Mouse (Mus musculus) cerebellum, postnatal 10 days (tissue): ENCODE measurements at regions not wholly inside any gene's neighbourhood (a gene's known extent, or its start where the extent isn't known, plus 50 kb on each side); places are given as distances from the start of the nearest gene placed in this dataset.

ENCODE experiments used
- DNase-seq, 2 experiments: peaks; one replicate each; pipeline ENCODE4 v3.0.0; 2021; ENCODE audit warnings: mixed read lengths in 2 of 2

GRCm38 (mm10) chr9:113486494-113487081 lies 221.5 kb downstream of the Pdcd6ip start:
- peak in 1 of 2 experiments; percentile 13 for DNase-seq

- DNase-seq = no peak
Measured at GRCm38 (mm10) chr9:113479897-113480296, 228.2 kb downstream of the Pdcd6ip start.

GRCm38 (mm10) chr9:113478761-113479265 lies 229.2 kb downstream of the Pdcd6ip start:
- DNase-seq = peak; percentile 13 to 36

- no peak for DNase-seq
Measured at GRCm38 (mm10) chr9:113471781-113472180, 236.3 kb downstream of the Pdcd6ip start.

GRCm38 (mm10) chr9:113462888-113463287 lies 245.2 kb downstream of the Pdcd6ip start:
- no peak for DNase-seq

- DNase-seq = no peak
Measured at GRCm38 (mm10) chr9:113462267-113462887, 245.7 kb downstream of the Pdcd6ip start.

GRCm38 (mm10) chr9:113459885-113460284 lies 248.2 kb downstream of the Pdcd6ip start:
- DNase-seq = no peak

GRCm38 (mm10) chr9:113459221-113459620 lies 248.8 kb downstream of the Pdcd6ip start:
- no peak for DNase-seq

GRCm38 (mm10) chr9:113458741-113459154 lies 249.3 kb downstream of the Pdcd6ip start:
- no peak for DNase-seq

- no peak for DNase-seq
Measured at GRCm38 (mm10) chr9:113457169-113457850, 250.7 kb downstream of the Pdcd6ip start.

GRCm38 (mm10) chr9:113455577-113455976 lies 252.5 kb downstream of the Pdcd6ip start:
- DNase-seq = no peak

- no peak for DNase-seq
Measured at GRCm38 (mm10) chr9:113453231-113453630, 254.8 kb downstream of the Pdcd6ip start.

- DNase-seq = peak; percentile 96 to 97
Measured at GRCm38 (mm10) chr9:113441770-113442411, 266.2 kb downstream of the Pdcd6ip start.

GRCm38 (mm10) chr9:113438394-113438793 lies 269.7 kb downstream of the Pdcd6ip start:
- no peak for DNase-seq

GRCm38 (mm10) chr9:113435921-113436320 lies 272.1 kb downstream of the Pdcd6ip start:
- peak; percentile 57 to 67 for DNase-seq

- no peak for DNase-seq
Measured at GRCm38 (mm10) chr9:113433424-113433823, 274.6 kb downstream of the Pdcd6ip start.

- peak; percentile 61 to 72 for DNase-seq
Measured at GRCm38 (mm10) chr9:113432601-113433179, 275.4 kb downstream of the Pdcd6ip start.

- no peak for DNase-seq
Measured at GRCm38 (mm10) chr9:113430411-113430810, 277.6 kb downstream of the Pdcd6ip start.

GRCm38 (mm10) chr9:113427281-113427680 lies 280.8 kb downstream of the Pdcd6ip start:
- DNase-seq = peak; percentile 55 to 62

- peak; percentile 42 to 54 for DNase-seq
Measured at GRCm38 (mm10) chr9:113426324-113426723, 281.7 kb downstream of the Pdcd6ip start.

GRCm38 (mm10) chr9:113421645-113422044 lies 286.4 kb downstream of the Pdcd6ip start:
- DNase-seq = peak in 1 of 2 experiments; percentile 34

- no peak for DNase-seq
Measured at GRCm38 (mm10) chr9:113421121-113421520, 286.9 kb downstream of the Pdcd6ip start.

GRCm38 (mm10) chr9:113419801-113420200 lies 288.3 kb downstream of the Pdcd6ip start:
- peak; percentile 32 to 42 for DNase-seq
